Mouse (Mus musculus): ENCODE results near the gene Ispd. TPM values are rescaled to one million over a fixed set of nuclear protein-coding genes. Genes with fewer than 3 reads are reported as not detected.

The Ispd gene
- polyA plus RNA-seq, 1 experiment from 2014 or later, result 8.2 TPM

GRCm38 (mm10) chr12:36720779-36721178, 339.5 kb downstream of the Ispd start:
- Histone ChIP-seq H3K4me2 (ENCODE audit: low read depth, low read length, severe bottlenecking) (no peak overlapping the region), H3K4me1 (replicated peaks; ENCODE audit: control insufficient read depth, insufficient read depth, low read length) (no peaks in the 10 kb centered on the region; the same call in 1 of the 2 replicates), H3K9me3 (ENCODE audit: control insufficient read depth, low read length) (no peaks in the 10 kb centered on the region), H3K27me3 (ENCODE audit: control insufficient read depth, insufficient read depth, low read length) (no peaks in the 10 kb centered on the region), H3K9ac (ENCODE audit: low read length) (no peak overlapping the region), H3K4me3 (ENCODE audit: low read depth, low read length) (no peak overlapping the region), H3K36me3 (ENCODE audit: control insufficient read depth, insufficient read depth, low read length) (no peaks in the 10 kb centered on the region), H3K27ac (ENCODE audit: low read depth, low read length) (no peak overlapping the region)
- DNase-seq (ENCODE audit: low spot score) (no peak), ATAC-seq (replicated peaks; ENCODE audit: low FRiP score) (no peak)
- 81% methylated on average over 3 of the region's 3 CpGs for WGBS

GRCm38 (mm10) chr12:36721223-36721622, 340.0 kb downstream of the Ispd start:
- WGBS, result 66% methylated on average over 6 of the region's 6 CpGs
- Histone ChIP-seq H3K9me3 (ENCODE audit: control insufficient read depth, low read length) (no peaks in the 10 kb centered on the region), H3K27ac (ENCODE audit: low read depth, low read length) (no peak overlapping the region), H3K9ac (ENCODE audit: low read length) (no peak overlapping the region), H3K36me3 (ENCODE audit: control insufficient read depth, insufficient read depth, low read length) (no peaks in the 10 kb centered on the region), H3K4me3 (ENCODE audit: low read depth, low read length) (no peak overlapping the region), H3K27me3 (ENCODE audit: control insufficient read depth, insufficient read depth, low read length) (no peaks in the 10 kb centered on the region), H3K4me2 (ENCODE audit: low read depth, low read length, severe bottlenecking) (no peak overlapping the region), H3K4me1 (replicated peaks; ENCODE audit: control insufficient read depth, insufficient read depth, low read length) (no peaks in the 10 kb centered on the region; the same call in 1 of the 2 replicates)
- DNase-seq (ENCODE audit: low spot score), result no peak
- no peak for ATAC-seq (replicated peaks; ENCODE audit: low FRiP score)

GRCm38 (mm10) chr12:36722754-36723153, 341.5 kb downstream of the Ispd start:
- ATAC-seq (replicated peaks; ENCODE audit: low FRiP score), result no peak
- no peak for DNase-seq (ENCODE audit: low spot score)
- WGBS, result 89% methylated on average over 6 of the region's 6 CpGs

GRCm38 (mm10) chr12:36723302-36723701, 342.1 kb downstream of the Ispd start:
- ATAC-seq (replicated peaks; ENCODE audit: low FRiP score) (no peak), DNase-seq (ENCODE audit: low spot score) (no peak)
- H3K4me3 ChIP-seq (ENCODE audit: low read depth, low read length), result no peak overlapping the region
- H3K9me3 ChIP-seq (ENCODE audit: control insufficient read depth, low read length), result no peaks in the 10 kb centered on the region
- H3K27ac ChIP-seq (ENCODE audit: low read depth, low read length), result no peak overlapping the region
- no peaks in the 10 kb centered on the region for H3K36me3 ChIP-seq (ENCODE audit: control insufficient read depth, insufficient read depth, low read length)
- 76% methylated on average over 3 of the region's 3 CpGs for WGBS
- no peak overlapping the region for H3K9ac ChIP-seq (ENCODE audit: low read length)
- no peaks in the 10 kb centered on the region for H3K27me3 ChIP-seq (ENCODE audit: control insufficient read depth, insufficient read depth, low read length)
- H3K4me2 ChIP-seq (ENCODE audit: low read depth, low read length, severe bottlenecking), result no peak overlapping the region
- H3K4me1 ChIP-seq (replicated peaks; ENCODE audit: control insufficient read depth, insufficient read depth, low read length), result no peaks in the 10 kb centered on the region; the same call in 1 of the 2 replicates

More at GRCm38 (mm10) chr12:36722754-36723153, 341.5 kb downstream of the Ispd start:
- Histone ChIP-seq H3K27me3 (ENCODE audit: control insufficient read depth, insufficient read depth, low read length) (no peaks in the 10 kb centered on the region), H3K27ac (ENCODE audit: low read depth, low read length) (no peak overlapping the region), H3K4me2 (ENCODE audit: low read depth, low read length, severe bottlenecking) (no peak overlapping the region), H3K36me3 (ENCODE audit: control insufficient read depth, insufficient read depth, low read length) (no peaks in the 10 kb centered on the region), H3K4me1 (replicated peaks; ENCODE audit: control insufficient read depth, insufficient read depth, low read length) (no peaks in the 10 kb centered on the region; the same call in 1 of the 2 replicates), H3K4me3 (ENCODE audit: low read depth, low read length) (no peak overlapping the region), H3K9me3 (ENCODE audit: control insufficient read depth, low read length) (no peaks in the 10 kb centered on the region), H3K9ac (ENCODE audit: low read length) (no peak overlapping the region)

- no peak overlapping the region for H3K4me2 ChIP-seq (ENCODE audit: low read depth, low read length, severe bottlenecking)
- 87% methylated on average over 4 of the region's 4 CpGs for WGBS
- H3K4me3 ChIP-seq (ENCODE audit: low read depth, low read length), result no peak overlapping the region
- H3K9ac ChIP-seq (ENCODE audit: low read length), result no peak overlapping the region
- no peaks in the 10 kb centered on the region for H3K36me3 ChIP-seq (ENCODE audit: control insufficient read depth, insufficient read depth, low read length)
- no peaks in the 10 kb centered on the region for H3K9me3 ChIP-seq (ENCODE audit: control insufficient read depth, low read length)
- DNase-seq (ENCODE audit: low spot score) (no peak), ATAC-seq (replicated peaks; ENCODE audit: low FRiP score) (no peak)
- H3K4me1 ChIP-seq (replicated peaks; ENCODE audit: control insufficient read depth, insufficient read depth, low read length), result no peaks in the 10 kb centered on the region; the same call in 1 of the 2 replicates
- no peaks in the 10 kb centered on the region for H3K27me3 ChIP-seq (ENCODE audit: control insufficient read depth, insufficient read depth, low read length)
- H3K27ac ChIP-seq (ENCODE audit: low read depth, low read length), result no peak overlapping the region
Measured at GRCm38 (mm10) chr12:36724297-36724696, 343.0 kb downstream of the Ispd start.

- H3K27ac ChIP-seq (ENCODE audit: low read depth, low read length), result no peak overlapping the region
- H3K27me3 ChIP-seq (ENCODE audit: control insufficient read depth, insufficient read depth, low read length), result no peaks in the 10 kb centered on the region
- H3K9ac ChIP-seq (ENCODE audit: low read length), result no peak overlapping the region
- no peaks in the 10 kb centered on the region; the same call in 1 of the 2 replicates for H3K4me1 ChIP-seq (replicated peaks; ENCODE audit: control insufficient read depth, insufficient read depth, low read length)
- H3K4me3 ChIP-seq (ENCODE audit: low read depth, low read length), result no peak overlapping the region
- H3K36me3 ChIP-seq (ENCODE audit: control insufficient read depth, insufficient read depth, low read length), result no peaks in the 10 kb centered on the region
- no peaks in the 10 kb centered on the region for H3K9me3 ChIP-seq (ENCODE audit: control insufficient read depth, low read length)
- no peak for ATAC-seq (replicated peaks; ENCODE audit: low FRiP score)
- no peak for DNase-seq (ENCODE audit: low spot score)
- WGBS, result 92% methylated on average over 3 of the region's 3 CpGs
- H3K4me2 ChIP-seq (ENCODE audit: low read depth, low read length, severe bottlenecking), result no peak overlapping the region
Measured at GRCm38 (mm10) chr12:36725250-36725649, 344.0 kb downstream of the Ispd start.

- Histone ChIP-seq H3K4me3 (ENCODE audit: low read depth, low read length) (no peak overlapping the region), H3K27ac (ENCODE audit: low read depth, low read length) (no peak overlapping the region), H3K9ac (ENCODE audit: low read length) (no peak overlapping the region), H3K4me2 (ENCODE audit: low read depth, low read length, severe bottlenecking) (no peak overlapping the region), H3K9me3 (ENCODE audit: control insufficient read depth, low read length) (no peaks in the 10 kb centered on the region), H3K36me3 (ENCODE audit: control insufficient read depth, insufficient read depth, low read length) (no peaks in the 10 kb centered on the region), H3K4me1 (replicated peaks; ENCODE audit: control insufficient read depth, insufficient read depth, low read length) (no peaks in the 10 kb centered on the region; the same call in 1 of the 2 replicates), H3K27me3 (ENCODE audit: control insufficient read depth, insufficient read depth, low read length) (no peaks in the 10 kb centered on the region)
- no peak for DNase-seq (ENCODE audit: low spot score)
- WGBS, result 80% methylated on average over 1 of the region's 1 CpGs
- no peak for ATAC-seq (replicated peaks; ENCODE audit: low FRiP score)
Measured at GRCm38 (mm10) chr12:36726026-36726425, 344.8 kb downstream of the Ispd start.

GRCm38 (mm10) chr12:36733673-36734371, 352.6 kb downstream of the Ispd start:
- Histone ChIP-seq H3K27me3 (ENCODE audit: control insufficient read depth, insufficient read depth, low read length) (no peaks in the 10 kb centered on the region), H3K27ac (ENCODE audit: low read depth, low read length) (no peak overlapping the region), H3K4me2 (ENCODE audit: low read depth, low read length, severe bottlenecking) (no peak overlapping the region), H3K9me3 (ENCODE audit: control insufficient read depth, low read length) (no peaks in the 10 kb centered on the region), H3K4me1 (replicated peaks; ENCODE audit: control insufficient read depth, insufficient read depth, low read length) (no peaks in the 10 kb centered on the region), H3K36me3 (ENCODE audit: control insufficient read depth, insufficient read depth, low read length) (no peaks in the 10 kb centered on the region), H3K9ac (ENCODE audit: low read length) (no peak overlapping the region), H3K4me3 (ENCODE audit: low read depth, low read length) (no peak overlapping the region)
- ATAC-seq (replicated peaks; ENCODE audit: low FRiP score) (no peak), DNase-seq (ENCODE audit: low spot score) (no peak)
- 90% methylated on average over 4 of the region's 4 CpGs for WGBS

All from forebrain, embryonic 11.5 days (tissue).